Mouse (Mus musculus): ENCODE measurements around the gene Kir3dl2. TPM values are rescaled to one million over a fixed set of nuclear protein-coding genes. Genes with fewer than 3 reads are reported as not detected.
"Not testable (repeated sequence)": the region's sequence is repeated elsewhere in the genome, so short reads cannot be mapped to it uniquely, and the experiment has no call there.

Gene Kir3dl2
- polyA plus RNA-seq (2012; rRNA removed), result 0.08 TPM in 1 of 2 replicates, not detected in the other

DNA sequence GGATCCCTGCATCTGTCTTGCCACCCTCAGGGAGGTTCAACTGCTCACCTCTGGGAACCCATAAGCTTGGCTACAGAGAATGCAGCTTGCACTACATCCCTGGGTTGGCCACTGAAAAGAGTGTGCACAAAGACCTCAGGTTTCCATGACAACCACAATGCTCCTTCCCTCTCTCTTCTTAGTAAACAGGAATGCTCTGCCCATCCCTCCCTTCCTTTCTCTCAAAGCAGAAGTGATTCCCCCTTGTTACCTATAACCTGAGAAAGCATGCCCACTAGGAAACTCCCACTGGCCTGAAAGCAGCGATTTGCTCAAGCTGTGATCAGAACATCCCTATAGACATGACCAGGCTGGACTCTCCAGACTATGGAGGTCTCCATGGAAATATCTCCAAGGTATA is at the start of gene Kir3dl2:
Gene Kir3dl2 (minus strand): TSS at position 101 of the 400 bp plus-strand sequence.
- not testable (repeated sequence) for H3K4me3 ChIP-seq (ENCODE audit: insufficient read depth, low read length); H3K4me1 ChIP-seq (ENCODE audit: control insufficient read depth, insufficient read depth, low read length); H3K27ac ChIP-seq (ENCODE audit: insufficient read depth, low read length)

DNA sequence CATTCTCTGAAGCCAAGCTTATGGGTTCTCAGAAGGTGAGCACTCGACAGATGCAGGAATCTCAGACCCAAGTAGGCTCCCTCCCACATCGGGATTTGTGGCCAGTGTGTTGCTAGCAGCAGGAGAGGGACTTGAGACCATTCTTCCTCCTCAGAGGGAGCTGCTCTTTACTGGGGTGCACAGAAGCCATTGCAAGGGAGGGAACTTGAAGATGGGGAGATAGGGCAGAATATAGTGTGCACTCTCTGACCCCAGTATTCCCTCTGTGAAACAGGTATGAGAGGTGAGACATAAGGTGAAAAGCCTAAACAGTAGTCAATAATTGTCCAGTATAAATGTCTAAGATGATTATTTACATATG is 47.0 kb upstream of the Kir3dl2 start:
- no peaks in the 10 kb centered on the region for H3K4me1 ChIP-seq (ENCODE audit: control insufficient read depth, insufficient read depth, low read length)
- peak overlapping the region; percentile 57 for H3K4me3 ChIP-seq (ENCODE audit: insufficient read depth, low read length)
- H3K27ac ChIP-seq (ENCODE audit: insufficient read depth, low read length), result no peak overlapping the region
- TF ChIP-seq CTCF (IDR thresholded peaks at IDR 0.05; ENCODE audit: extremely low read depth, insufficient read depth, low read length), result no peak
- TF ChIP-seq POLR2A (IDR thresholded peaks at IDR 0.05; ENCODE audit: extremely low read depth, insufficient read depth, low read length), result no peak

- Histone ChIP-seq H3K4me1 (ENCODE audit: control insufficient read depth, insufficient read depth, low read length) (no peaks in the 10 kb centered on the region), H3K27ac (ENCODE audit: insufficient read depth, low read length) (no peak within 1 kb of the TSS), H3K4me3 (ENCODE audit: insufficient read depth, low read length) (peak within 1 kb of the TSS; percentile 57)
- no peak for TF ChIP-seq POLR2A (IDR thresholded peaks at IDR 0.05; ENCODE audit: extremely low read depth, insufficient read depth, low read length)
These were observed 46.5 kb upstream of the Kir3dl2 start, which contains the start of gene Tceal3 for GRCm38 (mm10) chrX:136590199-136590896. Tceal3 (plus strand) TSS chrX:136590842.

DNA sequence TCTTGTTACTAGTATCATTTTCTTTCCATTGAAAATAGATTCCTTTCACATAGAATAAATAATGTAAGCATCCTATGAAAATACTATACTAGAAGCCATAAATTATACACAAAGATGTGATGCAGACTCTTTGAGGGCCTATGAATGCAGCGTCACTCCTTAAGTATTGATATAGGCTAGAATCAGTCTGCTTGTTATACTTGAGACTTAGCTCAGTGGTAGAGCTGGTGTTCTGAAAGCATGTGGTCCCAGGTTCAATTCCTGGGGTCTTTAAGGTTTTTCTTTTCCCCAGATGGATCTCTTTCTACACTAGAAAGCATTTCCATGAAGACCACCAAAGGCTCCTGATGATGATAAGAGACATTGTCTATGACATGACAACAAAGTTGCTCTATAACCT is 40.8 kb upstream of the Kir3dl2 start:
- Histone ChIP-seq H3K4me3 (ENCODE audit: insufficient read depth, low read length) (no peak overlapping the region), H3K4me1 (ENCODE audit: control insufficient read depth, insufficient read depth, low read length) (no peaks in the 10 kb centered on the region), H3K27ac (ENCODE audit: insufficient read depth, low read length) (no peak overlapping the region)
- TF ChIP-seq POLR2A (IDR thresholded peaks at IDR 0.05; ENCODE audit: extremely low read depth, insufficient read depth, low read length), result no peak
- TF ChIP-seq CTCF (IDR thresholded peaks at IDR 0.05; ENCODE audit: extremely low read depth, insufficient read depth, low read length), result no peak

- not testable (repeated sequence) for H3K27ac ChIP-seq (ENCODE audit: insufficient read depth, low read length); H3K4me3 ChIP-seq (ENCODE audit: insufficient read depth, low read length); H3K4me1 ChIP-seq (ENCODE audit: control insufficient read depth, insufficient read depth, low read length)
These were observed 25.2 kb upstream of the Kir3dl2 start for GRCm38 (mm10) chrX:136569094-136569493.

DNA sequence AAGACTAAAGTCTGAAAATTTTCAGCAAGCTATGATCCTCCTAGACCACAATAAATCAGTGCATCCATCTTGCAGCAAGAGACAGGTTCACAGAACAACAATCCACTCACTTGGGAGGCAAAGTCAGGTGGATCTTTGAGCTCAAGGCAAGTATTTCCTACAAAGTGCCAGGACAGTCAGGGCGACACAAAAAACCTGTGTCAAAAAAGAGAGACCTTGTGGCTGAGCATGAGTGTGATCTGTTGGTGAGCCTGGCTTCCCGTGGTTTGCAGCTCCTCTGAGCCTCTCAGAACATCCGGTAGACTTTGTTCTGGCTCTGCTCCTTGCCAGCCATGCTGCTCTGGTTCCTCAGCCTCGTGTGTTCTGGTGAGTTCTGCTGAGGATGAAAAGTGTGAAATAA is 26.2 kb downstream of the Kir3dl2 start, which contains the start of gene Kir3dl1:
Gene Kir3dl1 (plus strand): TSS at position 301 of the 400 bp plus-strand sequence.
- not testable (repeated sequence) for H3K4me3 ChIP-seq (ENCODE audit: insufficient read depth, low read length); H3K4me1 ChIP-seq (ENCODE audit: control insufficient read depth, insufficient read depth, low read length)

More for the DNA sequence above, 26.2 kb downstream of the Kir3dl2 start, which contains the start of gene Kir3dl1:
- H3K27ac ChIP-seq (ENCODE audit: insufficient read depth, low read length), result not testable (repeated sequence)

Other genes starting within 250 kb of the Kir3dl2 start
- not detected in 2 replicates for gene Kir3dl1, start 26.1 kb downstream of the Kir3dl2 start, polyA plus RNA-seq (2012; rRNA removed)
- 243 and 298 TPM in 2 replicates for gene Tceal3, start 46.8 kb upstream of the Kir3dl2 start, polyA plus RNA-seq (2012; rRNA removed)
- 14.9 TPM in 2 replicates for gene Tceal1, start 163.9 kb upstream of the Kir3dl2 start, polyA plus RNA-seq (2012; rRNA removed)
- 242 and 259 TPM in 2 replicates for gene Morf4l2, start 199.6 kb upstream of the Kir3dl2 start, polyA plus RNA-seq (2012; rRNA removed)
- gene Glra4, start 236.1 kb upstream of the Kir3dl2 start, polyA plus RNA-seq (2012; rRNA removed), result 0.08 and 0.19 TPM in 2 replicates

Data from cortical plate, adult 2 months (tissue).